Mouse (Mus musculus): ENCODE measurements at regions not wholly inside any gene's neighbourhood (a gene's known extent, or its start where the extent isn't known, plus 50 kb on each side); places are given as distances from the start of the nearest gene placed in this dataset.
A peak's percentile ranks its signal among the peaks of the same experiment; 100 is the strongest.

DNA sequence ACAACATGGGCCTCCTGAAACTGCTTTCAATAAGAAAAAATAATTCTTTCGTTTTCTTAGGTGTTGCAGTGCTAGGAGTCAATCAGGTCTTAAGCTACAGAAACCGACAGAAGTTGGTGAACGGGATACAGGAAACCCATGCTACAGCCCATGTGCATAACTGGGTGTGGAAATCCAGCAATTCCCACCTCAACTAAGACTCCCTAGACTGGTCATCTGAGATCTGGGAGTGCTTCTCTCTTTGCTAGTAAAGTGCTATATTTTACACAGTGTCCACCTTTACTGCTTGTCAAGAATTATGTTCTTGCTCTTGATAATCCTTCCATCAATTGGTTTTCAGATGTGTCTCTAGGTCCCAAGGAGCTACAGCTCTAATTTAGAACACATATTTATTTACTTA, 166.4 kb upstream of the Zc3h12c start:
- H3K36me3 ChIP-seq (ENCODE audit: control insufficient read depth, insufficient read depth) = no peaks in the 10 kb centered on the region
- no peak overlapping the region for H3K4me2 ChIP-seq (replicated peaks; ENCODE audit: low read depth)
- no peaks in the 10 kb centered on the region for H3K4me1 ChIP-seq (replicated peaks; ENCODE audit: control insufficient read depth, insufficient read depth, low read length)
- H3K4me3 ChIP-seq (ENCODE audit: low read depth, low read length) = no peak overlapping the region
- no peaks in the 10 kb centered on the region for H3K9me3 ChIP-seq (ENCODE audit: control insufficient read depth)
- H3K27me3 ChIP-seq (replicated peaks; ENCODE audit: control insufficient read depth, insufficient read depth, low read length) = no peaks in the 10 kb centered on the region
- no peak overlapping the region for H3K9ac ChIP-seq (ENCODE audit: low read depth, low read length)
- WGBS = 90% methylated on average over 3 of the region's 3 CpGs
- no peak overlapping the region for H3K27ac ChIP-seq (ENCODE audit: low read depth, low read length)
- no peak for ATAC-seq
- TF ChIP-seq CTCF (IDR thresholded peaks at IDR 0.05; ENCODE audit: low read depth) = no peak

DNA sequence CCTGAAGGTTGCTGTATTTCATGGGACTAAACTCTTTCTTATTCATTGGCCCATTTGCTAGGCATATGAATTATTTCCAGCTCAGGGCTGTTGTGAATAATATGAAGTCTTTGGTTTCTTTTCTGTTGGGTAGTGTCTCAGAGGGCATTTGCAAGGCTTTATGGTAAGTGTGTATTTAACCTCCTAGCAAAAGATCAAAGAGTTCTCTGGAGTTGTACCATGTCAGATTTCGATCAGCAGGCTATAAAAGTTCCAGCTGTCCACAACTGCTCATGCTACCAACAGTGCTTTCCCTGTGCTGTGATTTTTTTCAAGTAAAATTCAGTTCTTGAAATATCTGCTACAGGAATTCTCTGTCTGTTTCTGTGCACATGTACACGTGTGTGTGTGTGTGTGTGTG, 165.5 kb upstream of the Zc3h12c start:
- H3K27ac ChIP-seq (ENCODE audit: low read depth, low read length) = no peak overlapping the region
- H3K4me1 ChIP-seq (replicated peaks; ENCODE audit: control insufficient read depth, insufficient read depth, low read length) = no peaks in the 10 kb centered on the region
- no peak overlapping the region for H3K9ac ChIP-seq (ENCODE audit: low read depth, low read length)
- H3K27me3 ChIP-seq (replicated peaks; ENCODE audit: control insufficient read depth, insufficient read depth, low read length) = no peaks in the 10 kb centered on the region
- no peaks in the 10 kb centered on the region for H3K9me3 ChIP-seq (ENCODE audit: control insufficient read depth)
- no peak overlapping the region for H3K4me3 ChIP-seq (ENCODE audit: low read depth, low read length)
- 30% methylated on average over 2 of the region's 2 CpGs for WGBS
- no peaks in the 10 kb centered on the region for H3K36me3 ChIP-seq (ENCODE audit: control insufficient read depth, insufficient read depth)
- no peak for TF ChIP-seq CTCF (IDR thresholded peaks at IDR 0.05; ENCODE audit: low read depth)
- ATAC-seq = no peak
- no peak overlapping the region for H3K4me2 ChIP-seq (replicated peaks; ENCODE audit: low read depth)

DNA sequence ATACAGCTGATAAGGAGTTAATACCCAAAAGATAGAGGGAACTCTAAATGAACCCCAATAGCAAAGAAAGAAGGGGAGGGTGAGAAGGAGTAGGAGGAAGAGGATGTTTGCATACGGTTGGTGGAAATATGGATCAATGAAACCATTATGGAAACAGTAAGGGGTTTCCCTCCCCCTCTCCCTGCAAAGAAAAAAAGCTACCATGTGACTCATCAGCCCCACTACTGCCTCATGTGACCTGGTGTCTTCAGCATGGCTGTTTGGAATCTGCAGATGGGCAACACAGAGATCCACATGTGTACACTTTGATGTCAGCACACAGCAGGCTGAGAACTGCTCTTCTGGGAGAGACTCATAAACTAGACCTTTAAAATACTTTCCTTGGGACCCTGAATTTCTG, 163.4 kb upstream of the Zc3h12c start:
- no peak for ATAC-seq
- WGBS = 42% methylated on average over 1 of the region's 1 CpGs
- TF ChIP-seq CTCF (IDR thresholded peaks at IDR 0.05; ENCODE audit: low read depth) = no peak
- Histone ChIP-seq H3K9ac (ENCODE audit: low read depth, low read length) (no peak overlapping the region), H3K36me3 (ENCODE audit: control insufficient read depth, insufficient read depth) (no peaks in the 10 kb centered on the region), H3K27me3 (replicated peaks; ENCODE audit: control insufficient read depth, insufficient read depth, low read length) (no peaks in the 10 kb centered on the region), H3K27ac (ENCODE audit: low read depth, low read length) (no peak overlapping the region), H3K9me3 (ENCODE audit: control insufficient read depth) (no peaks in the 10 kb centered on the region), H3K4me3 (ENCODE audit: low read depth, low read length) (no peak overlapping the region), H3K4me2 (replicated peaks; ENCODE audit: low read depth) (no peak overlapping the region), H3K4me1 (replicated peaks; ENCODE audit: control insufficient read depth, insufficient read depth, low read length) (no peaks in the 10 kb centered on the region)

DNA sequence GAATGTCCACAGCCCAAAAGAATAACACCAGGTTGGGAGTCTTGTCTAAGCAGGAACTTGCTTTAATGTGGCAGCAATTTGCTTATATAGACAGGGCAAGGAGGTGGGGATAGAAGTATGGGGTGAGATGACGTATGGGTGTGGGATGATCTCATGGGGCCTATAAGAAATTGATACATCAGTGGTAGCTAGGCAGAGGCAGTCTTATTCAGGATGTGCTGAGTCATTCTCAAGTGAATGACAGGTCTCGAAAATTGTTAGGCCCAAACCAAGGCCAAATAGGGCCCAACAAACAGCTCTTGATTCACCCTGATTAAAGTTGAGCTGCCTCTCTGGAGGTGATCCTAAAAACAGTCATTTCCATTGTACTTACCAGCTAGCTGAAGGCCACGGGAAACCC, 162.3 kb upstream of the Zc3h12c start:
- H3K4me1 ChIP-seq (replicated peaks; ENCODE audit: control insufficient read depth, insufficient read depth, low read length) = no peaks in the 10 kb centered on the region
- ATAC-seq = no peak
- WGBS = 80% methylated on average over 3 of the region's 3 CpGs
- no peaks in the 10 kb centered on the region for H3K9me3 ChIP-seq (ENCODE audit: control insufficient read depth)
- H3K9ac ChIP-seq (ENCODE audit: low read depth, low read length) = no peak overlapping the region
- H3K4me3 ChIP-seq (ENCODE audit: low read depth, low read length) = no peak overlapping the region
- no peaks in the 10 kb centered on the region for H3K27me3 ChIP-seq (replicated peaks; ENCODE audit: control insufficient read depth, insufficient read depth, low read length)
- H3K4me2 ChIP-seq (replicated peaks; ENCODE audit: low read depth) = no peak overlapping the region
- TF ChIP-seq CTCF (IDR thresholded peaks at IDR 0.05; ENCODE audit: low read depth) = no peak
- no peak overlapping the region for H3K27ac ChIP-seq (ENCODE audit: low read depth, low read length)
- H3K36me3 ChIP-seq (ENCODE audit: control insufficient read depth, insufficient read depth) = no peaks in the 10 kb centered on the region

DNA sequence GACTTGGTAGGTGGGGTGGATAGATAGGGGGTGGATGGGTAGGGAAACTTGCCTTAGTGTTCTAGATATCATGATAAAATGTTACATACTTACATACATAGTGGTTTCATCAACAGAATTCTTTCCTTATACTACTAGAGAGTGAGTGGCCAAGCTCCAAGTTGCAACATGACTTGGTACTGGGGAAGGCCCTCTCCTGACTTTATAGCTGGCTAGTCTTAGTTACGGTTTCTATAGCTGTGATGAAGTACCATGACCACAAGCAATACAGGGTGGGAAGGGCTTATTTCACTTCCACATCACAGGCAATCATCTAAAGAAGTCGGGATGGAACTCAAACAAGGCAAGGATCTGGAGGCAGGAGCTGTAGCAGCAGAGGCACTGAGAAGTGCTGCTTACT, 156.0 kb upstream of the Zc3h12c start:
- ATAC-seq = no peak
- 79% methylated on average over 2 of the region's 2 CpGs for WGBS
- H3K36me3 ChIP-seq (ENCODE audit: control insufficient read depth, insufficient read depth) = no peaks in the 10 kb centered on the region
- no peaks in the 10 kb centered on the region for H3K4me1 ChIP-seq (replicated peaks; ENCODE audit: control insufficient read depth, insufficient read depth, low read length)
- H3K27ac ChIP-seq (ENCODE audit: low read depth, low read length) = no peak overlapping the region
- no peaks in the 10 kb centered on the region for H3K27me3 ChIP-seq (replicated peaks; ENCODE audit: control insufficient read depth, insufficient read depth, low read length)
- no peak overlapping the region for H3K9ac ChIP-seq (ENCODE audit: low read depth, low read length)
- no peak for TF ChIP-seq CTCF (IDR thresholded peaks at IDR 0.05; ENCODE audit: low read depth)
- H3K4me3 ChIP-seq (ENCODE audit: low read depth, low read length) = no peak overlapping the region
- H3K9me3 ChIP-seq (ENCODE audit: control insufficient read depth) = no peaks in the 10 kb centered on the region
- no peak overlapping the region for H3K4me2 ChIP-seq (replicated peaks; ENCODE audit: low read depth)

GRCm38 (mm10) chr9:52323757-52324156, 155.4 kb upstream of the Zc3h12c start:
- H3K9me3 ChIP-seq (ENCODE audit: control insufficient read depth) = no peaks in the 10 kb centered on the region
- no peaks in the 10 kb centered on the region for H3K27me3 ChIP-seq (replicated peaks; ENCODE audit: control insufficient read depth, insufficient read depth, low read length)
- no peak for ATAC-seq
- TF ChIP-seq CTCF (IDR thresholded peaks at IDR 0.05; ENCODE audit: low read depth) = peak; percentile 39
- 84% methylated on average over 1 of the region's 1 CpGs for WGBS
- no peaks in the 10 kb centered on the region for H3K36me3 ChIP-seq (ENCODE audit: control insufficient read depth, insufficient read depth)
- H3K4me2 ChIP-seq (replicated peaks; ENCODE audit: low read depth) = no peak overlapping the region
- no peak overlapping the region for H3K9ac ChIP-seq (ENCODE audit: low read depth, low read length)
- H3K27ac ChIP-seq (ENCODE audit: low read depth, low read length) = no peak overlapping the region
- no peak overlapping the region for H3K4me3 ChIP-seq (ENCODE audit: low read depth, low read length)
- H3K4me1 ChIP-seq (replicated peaks; ENCODE audit: control insufficient read depth, insufficient read depth, low read length) = no peaks in the 10 kb centered on the region

GRCm38 (mm10) chr9:52323226-52323625, 154.9 kb upstream of the Zc3h12c start:
- no peaks in the 10 kb centered on the region for H3K27me3 ChIP-seq (replicated peaks; ENCODE audit: control insufficient read depth, insufficient read depth, low read length)
- ATAC-seq = no peak
- TF ChIP-seq CTCF (IDR thresholded peaks at IDR 0.05; ENCODE audit: low read depth) = no peak
- no peaks in the 10 kb centered on the region for H3K36me3 ChIP-seq (ENCODE audit: control insufficient read depth, insufficient read depth)
- no peaks in the 10 kb centered on the region for H3K9me3 ChIP-seq (ENCODE audit: control insufficient read depth)
- no peak overlapping the region for H3K9ac ChIP-seq (ENCODE audit: low read depth, low read length)
- 83% methylated on average over 6 of the region's 6 CpGs for WGBS
- H3K4me2 ChIP-seq (replicated peaks; ENCODE audit: low read depth) = no peak overlapping the region
- H3K4me1 ChIP-seq (replicated peaks; ENCODE audit: control insufficient read depth, insufficient read depth, low read length) = no peaks in the 10 kb centered on the region
- H3K4me3 ChIP-seq (ENCODE audit: low read depth, low read length) = no peak overlapping the region
- no peak overlapping the region for H3K27ac ChIP-seq (ENCODE audit: low read depth, low read length)

All from intestine, postnatal 0 days (tissue).